ENCODE assay signal across 14 mouse cellular contexts in the genomic region with DNA sequence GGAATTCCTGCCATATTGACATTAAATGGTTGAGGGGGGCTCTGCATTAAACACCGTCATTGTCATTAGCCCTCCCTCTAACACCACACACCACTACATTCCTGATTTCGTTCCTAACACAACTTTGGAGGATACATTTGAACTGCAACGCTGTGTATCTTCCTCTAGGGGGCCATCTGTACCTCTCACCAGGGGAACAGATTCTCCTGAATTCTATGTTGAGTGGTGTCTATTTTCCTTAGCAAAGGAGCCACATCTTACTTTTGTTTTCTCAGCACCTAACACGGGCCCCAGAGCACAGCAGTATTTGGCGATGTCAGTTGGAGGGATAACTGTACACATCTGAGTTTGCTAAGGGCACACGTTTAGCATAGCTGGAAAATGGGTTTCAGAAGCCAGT. TPM values are rescaled to one million over a fixed set of nuclear protein-coding genes. Genes with fewer than 3 reads are reported as not detected.
DNase-seq lines count a peak whose midpoint lies in the region; ATAC-seq and TF ChIP-seq lines count a peak whose summit lies in the region.
"Had no signal": no experiment of that assay in that cellular context is flagged by ENCODE, and none has a peak within 500 bp of the region (broad histone marks: within the 10 kb centered on the region; RNA-seq: fewer than 3 reads in every experiment).

No protein-coding gene starts in this region.

- no peak overlapping the region for H3K27ac ChIP-seq in heart, postnatal 0 days (ENCODE audit: low read depth)
- H3K27ac ChIP-seq in CH12.LX (ENCODE audit: insufficient read depth, low read depth) = peak overlapping the region; percentile 98
- H3K27ac ChIP-seq: liver, embryonic 13.5 days had no signal

- TF ChIP-seq CTCF in heart, postnatal 0 days (IDR thresholded peaks at IDR 0.05; ENCODE audit: low read depth) = peak; percentile 25
- peak; percentile 74 to 92 for TF ChIP-seq CTCF in CH12.LX (conservative IDR thresholded peaks at IDR 0.05 in 1 of 2, IDR thresholded peaks at IDR 0.05 in 1 of 2; ENCODE audit: low read depth in 2 of 2, low read length in 2 of 2)

- no peak for DNase-seq in heart, postnatal 0 days (ENCODE audit: low spot score)
- no peak for DNase-seq in heart, adult 8-10 months (ENCODE audit: low spot score)
- peak; percentile 2 for DNase-seq in 3T3-L1 (ENCODE audit: low read depth, low spot score)
- DNase-seq in CH12.LX (ENCODE audit: extremely low read depth) = no peak
- no peak for DNase-seq in adrenal gland, postnatal 25 days
- DNase-seq in embryo, embryonic 11 days = no peak
- no peak for DNase-seq in layer of hippocampus, postnatal 25 days (ENCODE audit: extremely low spot score in 1 of 2, low spot score in 1 of 2)
- DNase-seq: cerebellum, postnatal 36 days; liver, embryonic 13.5 days had no signal

- dilution Hi-C loops in CH12.LX (cut with MboI; ENCODE audit: extremely low pct_ligation_motif_present, extremely low pct_unique_long_range_greater_than_20kb, low sequenced_read_pairs) = no loop called here

- H3K4me3 ChIP-seq in heart, postnatal 0 days (ENCODE audit: low read depth, low read length) = no peak overlapping the region
- H3K4me3 ChIP-seq in CH12.LX (replicated peaks in 1 of 3; ENCODE audit: low read depth in 2 of 3, low read length in 2 of 3, poor library complexity in 1 of 3) = peak overlapping the region in 2 of 3 experiments; percentile 8 to 20
- H3K4me3 ChIP-seq: liver, embryonic 13.5 days had no signal

- H3K36me3 ChIP-seq in heart, postnatal 0 days (replicated peaks; ENCODE audit: control insufficient read depth, insufficient read depth, low read length) = no peaks in the 10 kb centered on the region
- peaks cover 4 to 61% of the 10 kb centered on the region in 2 experiments for H3K36me3 ChIP-seq in CH12.LX (replicated peaks in 1 of 2; ENCODE audit: control insufficient read depth in 1 of 2, insufficient read depth in 1 of 2, low read length in 1 of 2)
- H3K36me3 ChIP-seq: liver, embryonic 13.5 days had no signal

- WGBS in heart, postnatal 0 days = 65% methylated on average over 6 of the region's 6 CpGs

- TF ChIP-seq RAD21 in CH12.LX (IDR thresholded peaks at IDR 0.05; ENCODE audit: low read depth, low read length) = peak; percentile 51

- no peak for TF ChIP-seq POLR2A in CH12.LX (IDR thresholded peaks at IDR 0.05; ENCODE audit: low read depth, low read length)

- in situ Hi-C loops in CH12.LX (cut with MboI; ENCODE audit: low pct_ligation_motif_present, low pct_unique_long_range_greater_than_20kb, low sequenced_read_pairs) = no loop called here

- no peak overlapping the region for H3K9ac ChIP-seq in heart, postnatal 0 days (replicated peaks; ENCODE audit: low read depth, low read length)
- peak overlapping the region; percentile 42 for H3K9ac ChIP-seq in CH12.LX (ENCODE audit: insufficient read depth, low read depth)
- H3K9ac ChIP-seq: liver, embryonic 13.5 days had no signal

- no peaks in the 10 kb centered on the region for H3K4me1 ChIP-seq in heart, postnatal 0 days (ENCODE audit: control insufficient read depth, insufficient read depth)
- peaks cover 29 to 98% of the 10 kb centered on the region in 2 experiments for H3K4me1 ChIP-seq in CH12.LX (ENCODE audit: control insufficient read depth in 1 of 2, insufficient read depth in 2 of 2)

- no peak overlapping the region for H3K4me2 ChIP-seq in heart, postnatal 0 days (ENCODE audit: low read depth, low read length)
- H3K4me2 ChIP-seq in CH12.LX (ENCODE audit: insufficient read depth, low read depth, poor library complexity, severe bottlenecking) = peak overlapping the region; percentile 50; the same call in 1 of the 2 replicates
- H3K4me2 ChIP-seq: liver, embryonic 13.5 days had no signal

- H3K9me3 ChIP-seq in heart, postnatal 0 days (replicated peaks; ENCODE audit: control insufficient read depth, low read length) = no peaks in the 10 kb centered on the region
- no peaks in the 10 kb centered on the region for H3K9me3 ChIP-seq in CH12.LX (replicated peaks; ENCODE audit: low read length)
- H3K9me3 ChIP-seq: liver, embryonic 13.5 days had no signal

- TF ChIP-seq EP300 in heart, postnatal 0 days (IDR thresholded peaks at IDR 0.05; ENCODE audit: low read depth) = no peak
- peak; percentile 21; the same call in 1 of the 2 replicates for TF ChIP-seq EP300 in CH12.LX (IDR thresholded peaks at IDR 0.05; ENCODE audit: low read length)

- peaks cover 83% of the 10 kb centered on the region for H3K79me2 ChIP-seq in CH12.LX (replicated peaks; ENCODE audit: control insufficient read depth, extremely low read depth, insufficient read depth, poor library complexity, severe bottlenecking)

- H3K27me3 ChIP-seq in heart, postnatal 0 days (ENCODE audit: control insufficient read depth, insufficient read depth, low read length) = no peaks in the 10 kb centered on the region
- H3K27me3 ChIP-seq in CH12.LX (replicated peaks) = no peaks in the 10 kb centered on the region
- H3K27me3 ChIP-seq: liver, embryonic 13.5 days had no signal

- no peak for ATAC-seq in heart, postnatal 0 days (ENCODE audit: insufficient read depth, low read depth)
- ATAC-seq in erythroid progenitor cell, adult 5-6 weeks (replicated peaks; ENCODE audit: low FRiP score, poor library complexity, severe bottlenecking) = 0 out of 2 replicates have a peak, but pooled peaks have one; percentile 41
- ATAC-seq: intestine, embryonic 16.5 days had no signal

TF ChIP-seq in CH12.LX, 34 proteins besides CTCF, POLR2A, EP300 and RAD21:
- TF ChIP-seq UBTF (IDR thresholded peaks at IDR 0.05; ENCODE audit: low read depth, low read length) = no peak
- TF ChIP-seq ZMIZ1 (IDR thresholded peaks at IDR 0.05; ENCODE audit: low read depth, low read length) = no peak
- no peak for TF ChIP-seq ZC3H11A (IDR thresholded peaks at IDR 0.05; ENCODE audit: low read depth, low read length)
- TF ChIP-seq CHD2 (IDR thresholded peaks at IDR 0.05; ENCODE audit: low read length) = no peak
- TF ChIP-seq BHLHE40 (IDR thresholded peaks at IDR 0.05; ENCODE audit: low read depth, low read length) = no peak
- no peak for TF ChIP-seq ZKSCAN1 (IDR thresholded peaks at IDR 0.05; ENCODE audit: borderline replicate concordance, low read depth, low read length)
- 0 out of 2 replicates have a peak, but pooled peaks have one; percentile 5 for TF ChIP-seq MEF2A (IDR thresholded peaks at IDR 0.05; ENCODE audit: borderline replicate concordance, low read depth, low read length)
- TF ChIP-seq SIN3A (IDR thresholded peaks at IDR 0.05; ENCODE audit: low read length) = 0 out of 2 replicates have a peak, but pooled peaks have one; percentile 47
- TF ChIP-seq USF1 (IDR thresholded peaks at IDR 0.05; ENCODE audit: low read depth, low read length) = no peak
- TF ChIP-seq MAFK (IDR thresholded peaks at IDR 0.05; ENCODE audit: insufficient replicate concordance, low read length) = no peak
- 0 out of 2 replicates have a peak, but pooled peaks have one; percentile 7 for TF ChIP-seq TCF12 (IDR thresholded peaks at IDR 0.05; ENCODE audit: low read depth, low read length)
- TF ChIP-seq NRF1 (IDR thresholded peaks at IDR 0.05; ENCODE audit: low read depth, low read length) = no peak
- no peak for TF ChIP-seq JUN (IDR thresholded peaks at IDR 0.05; ENCODE audit: insufficient read depth, low read depth, low read length)
- TF ChIP-seq MAX (IDR thresholded peaks at IDR 0.05; ENCODE audit: low read length) = no peak
- TF ChIP-seq JUND (conservative IDR thresholded peaks at IDR 0.05; ENCODE audit: low read depth, low read length) = no peak
- TF ChIP-seq ZNF384 (IDR thresholded peaks at IDR 0.05; ENCODE audit: low read depth, low read length) = no peak
- TF ChIP-seq NELFE (IDR thresholded peaks at IDR 0.05; ENCODE audit: low read depth, low read length) = no peak
- TF ChIP-seq SMC3 (IDR thresholded peaks at IDR 0.05; ENCODE audit: low read depth, low read length) = peak; percentile 37; the same call in 1 of the 2 replicates

RNA-seq across cellular contexts. Expression of gene Cpb2, which starts 53.6 kb away (rescaled TPM):
- not detected in 2 replicates for total RNA-seq in heart, postnatal 0 days (2014; rRNA removed; ENCODE audit: low replicate concordance)
- not detected in 2 replicates for polyA plus RNA-seq in heart, postnatal 0 days (2015; fragmentation: Nextera tagmentation; extraction: Ambion mirVana)
- total RNA-seq in heart, adult 8-10 months (2022) = not detected
- not detected in 2 replicates for total RNA-seq in CH12.LX (2012; rRNA removed)
- total RNA-seq in CH12.LX (2014; rRNA removed) = not detected in 2 replicates
- not detected in 2 replicates for polyA plus RNA-seq in CH12.LX (2012; ENCODE audit: insufficient read length, low read depth)
- not detected in 2 replicates for total RNA-seq in erythroid progenitor cell, adult 5-6 weeks (2015; ENCODE audit: low replicate concordance)
- not detected in 2 replicates for total RNA-seq in erythroid progenitor cell, adult 5-6 weeks (2017; ENCODE audit: low replicate concordance)
- total RNA-seq in adrenal gland, postnatal 25 days (2021) = 3.8 TPM in 1 of 2 replicates, not detected in the other
- not detected for total RNA-seq in layer of hippocampus, postnatal 25 days (2021)
- total RNA-seq: hematopoietic stem cell, adult 5-6 weeks; left cerebral cortex, postnatal 25 days had no signal

RNA-seq across cellular contexts. Expression of gene Lcp1, which starts 57.6 kb away (rescaled TPM):
- 11.3 and 17.5 TPM in 2 replicates for total RNA-seq in heart, postnatal 0 days (2014; rRNA removed; ENCODE audit: low replicate concordance)
- polyA plus RNA-seq in heart, postnatal 0 days (2015; fragmentation: Nextera tagmentation; extraction: Ambion mirVana) = 11.2 and 12.6 TPM in 2 replicates
- total RNA-seq in heart, adult 8-10 months (2022) = 10 to 100 TPM in 3 of 4 experiments, 1 to 10 TPM in 1; 8.8 to 14.3 (median 11.4) TPM
- 258 and 289 TPM in 2 replicates for total RNA-seq in CH12.LX (2012; rRNA removed)
- total RNA-seq in CH12.LX (2014; rRNA removed) = 373 and 384 TPM in 2 replicates
- polyA plus RNA-seq in CH12.LX (2012; ENCODE audit: insufficient read length, low read depth) = 777 and 805 TPM in 2 replicates
- 176 and 202 TPM in 2 replicates for total RNA-seq in erythroid progenitor cell, adult 5-6 weeks (2015; ENCODE audit: low replicate concordance)
- 63.5 and 70.4 TPM in 2 replicates for total RNA-seq in erythroid progenitor cell, adult 5-6 weeks (2017; ENCODE audit: low replicate concordance)
- total RNA-seq in adrenal gland, postnatal 25 days (2021) = 8.9 and 11.1 TPM in 2 replicates
- 1 to 10 TPM; 7.8 to 8.8 TPM for total RNA-seq in layer of hippocampus, postnatal 25 days (2021)

RNA-seq across cellular contexts. Expression of gene Lrrc63, which starts 57.8 kb away (rescaled TPM):
- not detected in 2 replicates for total RNA-seq in heart, postnatal 0 days (2014; rRNA removed; ENCODE audit: low replicate concordance)
- not detected in 2 replicates for polyA plus RNA-seq in heart, postnatal 0 days (2015; fragmentation: Nextera tagmentation; extraction: Ambion mirVana)
- not detected for total RNA-seq in heart, adult 8-10 months (2022)
- total RNA-seq in CH12.LX (2012; rRNA removed) = not detected in 2 replicates
- 0.15 TPM in 1 of 2 replicates, not detected in the other for total RNA-seq in CH12.LX (2014; rRNA removed)
- not detected in 2 replicates for polyA plus RNA-seq in CH12.LX (2012; ENCODE audit: insufficient read length, low read depth)
- not detected in 2 replicates for total RNA-seq in erythroid progenitor cell, adult 5-6 weeks (2015; ENCODE audit: low replicate concordance)
- not detected in 2 replicates for total RNA-seq in erythroid progenitor cell, adult 5-6 weeks (2017; ENCODE audit: low replicate concordance)
- total RNA-seq in adrenal gland, postnatal 25 days (2021) = not detected in 2 replicates
- not detected for total RNA-seq in layer of hippocampus, postnatal 25 days (2021)
- total RNA-seq: hematopoietic stem cell, adult 5-6 weeks; left cerebral cortex, postnatal 25 days had no signal
- polyA plus RNA-seq: liver, embryonic 13.5 days; stomach, embryonic 16.5 days had no signal
